Mouse (Mus musculus) ES-E14 (cell line): Measurements from ENCODE around the gene Alg1.

Experiments
- CHD2 ChIP-seq: IDR thresholded peaks from 2 replicates; pipeline ENCODE4 v1.6.1; 2014; ENCODE audit warnings: mild to moderate bottlenecking, low read depth, low read length, inconsistent platforms
- HCFC1 ChIP-seq: IDR thresholded peaks from 2 replicates; pipeline ENCODE4 v1.6.1; 2012; ENCODE audit warnings: low read length, inconsistent platforms, borderline replicate concordance; ENCODE audit not compliant: insufficient read depth
- MAFK ChIP-seq: IDR thresholded peaks from 2 replicates; pipeline ENCODE4 v1.6.1; 2014; ENCODE audit warnings: mild to moderate bottlenecking, low read depth, low read length, inconsistent platforms; ENCODE audit not compliant: insufficient read depth
- ZC3H11A ChIP-seq: IDR thresholded peaks from 2 replicates; pipeline ENCODE4 v1.6.1; 2012; ENCODE audit warnings: low read depth, mild to moderate bottlenecking, inconsistent platforms, low read length, borderline replicate concordance
- ZNF384 ChIP-seq: IDR thresholded peaks from 2 replicates; pipeline ENCODE4 v1.6.1; 2012; ENCODE audit warnings: low read depth, low read length, inconsistent platforms

GRCm38 (mm10) chr16:5285376-5285775 lies 52.0 kb downstream of the Alg1 start:
- TF ChIP-seq HCFC1, result no peak
- no peak for TF ChIP-seq ZC3H11A
- TF ChIP-seq ZNF384, result no peak
- TF ChIP-seq CHD2, result no peak
- no peak for TF ChIP-seq MAFK
